Mouse (Mus musculus) midbrain, embryonic 10.5 days (tissue): ENCODE data around the gene 4932438H23Rik. TPM values are rescaled to one million over a fixed set of nuclear protein-coding genes. Genes with fewer than 3 reads are reported as not detected.

Source experiments
- DNase-seq: peaks from one replicate; pipeline ENCODE4 v3.0.0-alpha.2; 2017; ENCODE audit warnings: low spot score
- H3K27ac ChIP-seq: fragments of 300-500 bp; sonication (generic); replicated peaks from 2 replicates; pipeline ENCODE4 v1.5.1; 2016; ENCODE audit warnings: mild to moderate bottlenecking
- H3K27me3 ChIP-seq: fragments of 300-500 bp; sonication (generic); 2 replicates; pipeline ENCODE4 v1.6.1; 2016; ENCODE audit warnings: low read depth, mild to moderate bottlenecking; ENCODE audit not compliant: poor library complexity, severe bottlenecking
- H3K36me3 ChIP-seq: fragments of 300-500 bp; sonication (generic); 2 replicates; pipeline ENCODE4 v1.6.1; 2016; ENCODE audit warnings: mild to moderate bottlenecking, moderate library complexity
- H3K4me1 ChIP-seq: fragments of 300-500 bp; sonication (generic); 2 replicates; pipeline ENCODE4 v1.6.1; 2016
- H3K4me3 ChIP-seq: fragments of 300-500 bp; sonication (generic); 2 replicates; pipeline ENCODE4 v1.5.1; 2016; ENCODE audit warnings: mild to moderate bottlenecking, moderate library complexity
- H3K9me3 ChIP-seq: fragments of 300-500 bp; sonication (generic); replicated peaks from 2 replicates; pipeline ENCODE4 v1.6.1; 2016; ENCODE audit warnings: mild to moderate bottlenecking
- WGBS: fragments of 180-500 bp; shearing (Covaris S2); methylation state at CpG from one replicate; pipeline ENCODE4 v1.1.7; 2016; 5-methylcytosine and 5-hydroxymethylcytosine counted together
- polyA plus RNA-seq: library from polyadenylated mRNA; unstranded; fragments of >200 nt; fragmentation: Nextera tagmentation; extraction: Ambion mirVana; gene quantifications from 2 replicates; pipeline ENCODE4 v1.2.1, GENCODE M21; 2016

The 4932438H23Rik gene
- polyA plus RNA-seq, 1 experiment from 2014 or later: not detected

GRCm38 (mm10) chr16:91123821-91124220 lies 28.9 kb upstream of the 4932438H23Rik start:
- DNase-seq: no peak
- Histone ChIP-seq H3K4me1 (peaks cover 23% of the 10 kb centered on the region), H3K4me3 (no peak overlapping the region), H3K27me3 (peaks cover 27% of the 10 kb centered on the region), H3K36me3 (no peaks in the 10 kb centered on the region), H3K9me3 (no peaks in the 10 kb centered on the region), H3K27ac (no peak overlapping the region)
- WGBS: 94% methylated on average over 1 of the region's 1 CpGs

GRCm38 (mm10) chr16:91119879-91120278 lies 25.0 kb upstream of the 4932438H23Rik start:
- H3K36me3 ChIP-seq: no peaks in the 10 kb centered on the region
- H3K9me3 ChIP-seq: no peaks in the 10 kb centered on the region
- no peak overlapping the region for H3K4me3 ChIP-seq
- H3K27ac ChIP-seq: no peak overlapping the region
- no peak for DNase-seq
- 51% methylated on average over 6 of the region's 6 CpGs for WGBS
- H3K27me3 ChIP-seq: peaks cover 21% of the 10 kb centered on the region
- peaks cover 8% of the 10 kb centered on the region for H3K4me1 ChIP-seq

GRCm38 (mm10) chr16:91116696-91117095 lies 21.8 kb upstream of the 4932438H23Rik start:
- Histone ChIP-seq H3K27me3 (peaks cover 26% of the 10 kb centered on the region), H3K4me1 (peaks cover 6% of the 10 kb centered on the region), H3K27ac (no peak overlapping the region), H3K36me3 (no peaks in the 10 kb centered on the region), H3K4me3 (no peak overlapping the region), H3K9me3 (no peaks in the 10 kb centered on the region)
- no peak for DNase-seq
- 76% methylated on average over 7 of the region's 7 CpGs for WGBS

GRCm38 (mm10) chr16:91116006-91116405 lies 21.1 kb upstream of the 4932438H23Rik start:
- Histone ChIP-seq H3K4me3 (no peak overlapping the region), H3K27me3 (peaks cover 26% of the 10 kb centered on the region), H3K36me3 (no peaks in the 10 kb centered on the region), H3K27ac (no peak overlapping the region), H3K9me3 (no peaks in the 10 kb centered on the region), H3K4me1 (peaks cover 6% of the 10 kb centered on the region)
- 88% methylated on average over 4 of the region's 4 CpGs for WGBS
- no peak for DNase-seq

- no peaks in the 10 kb centered on the region for H3K36me3 ChIP-seq
- DNase-seq: no peak
- peaks cover 10% of the 10 kb centered on the region for H3K9me3 ChIP-seq
Observed at GRCm38 (mm10) chr16:91110999-91111535, 16.1 kb upstream of the 4932438H23Rik start.

GRCm38 (mm10) chr16:91107608-91108007 lies 12.7 kb upstream of the 4932438H23Rik start:
- H3K27me3 ChIP-seq: peaks cover 64% of the 10 kb centered on the region
- H3K4me3 ChIP-seq: no peak overlapping the region
- no peak for DNase-seq
- H3K27ac ChIP-seq: no peak overlapping the region
- peaks cover 30% of the 10 kb centered on the region for H3K4me1 ChIP-seq
- H3K36me3 ChIP-seq: no peaks in the 10 kb centered on the region
- H3K9me3 ChIP-seq: peaks cover 10% of the 10 kb centered on the region
- 69% methylated on average over 11 of the region's 11 CpGs for WGBS

More at GRCm38 (mm10) chr16:91110999-91111535, 16.1 kb upstream of the 4932438H23Rik start:
- peaks cover 38% of the 10 kb centered on the region for H3K27me3 ChIP-seq
- no peak overlapping the region for H3K27ac ChIP-seq
- WGBS: 63% methylated on average over 11 of the region's 11 CpGs
- no peak overlapping the region for H3K4me3 ChIP-seq
- H3K4me1 ChIP-seq: peaks cover 6% of the 10 kb centered on the region

- H3K9me3 ChIP-seq: peaks cover 10% of the 10 kb centered on the region
- no peak for DNase-seq
- no peak overlapping the region for H3K4me3 ChIP-seq
- H3K4me1 ChIP-seq: peaks cover 30% of the 10 kb centered on the region
- H3K36me3 ChIP-seq: no peaks in the 10 kb centered on the region
- H3K27me3 ChIP-seq: peaks cover 71% of the 10 kb centered on the region
- 23% methylated on average over 13 of the region's 13 CpGs for WGBS
- no peak overlapping the region for H3K27ac ChIP-seq
Observed at GRCm38 (mm10) chr16:91105481-91106051, 10.6 kb upstream of the 4932438H23Rik start.

GRCm38 (mm10) chr16:91104821-91105480 lies 10.0 kb upstream of the 4932438H23Rik start:
- no peak overlapping the region for H3K27ac ChIP-seq
- 24% methylated on average over 10 of the region's 10 CpGs for WGBS

GRCm38 (mm10) chr16:91103386-91103785 lies 8.5 kb upstream of the 4932438H23Rik start:
- no peak overlapping the region for H3K4me3 ChIP-seq
- no peak overlapping the region for H3K27ac ChIP-seq
- H3K9me3 ChIP-seq: peaks cover 7% of the 10 kb centered on the region; the same call in 1 of the 2 replicates
- H3K27me3 ChIP-seq: peaks cover 91% of the 10 kb centered on the region
- H3K36me3 ChIP-seq: no peaks in the 10 kb centered on the region
- DNase-seq: no peak
- H3K4me1 ChIP-seq: peaks cover 45% of the 10 kb centered on the region
- WGBS: 77% methylated on average over 14 of the region's 14 CpGs

More at GRCm38 (mm10) chr16:91104821-91105480, 10.0 kb upstream of the 4932438H23Rik start:
- Histone ChIP-seq H3K4me3 (no peak overlapping the region), H3K9me3 (peaks cover 10% of the 10 kb centered on the region), H3K4me1 (peaks cover 31% of the 10 kb centered on the region), H3K27me3 (peaks cover 77% of the 10 kb centered on the region), H3K36me3 (no peaks in the 10 kb centered on the region)
- no peak for DNase-seq

- no peak for DNase-seq
- WGBS: 65% methylated on average over 2 of the region's 2 CpGs
- Histone ChIP-seq H3K27me3 (peaks cover 91% of the 10 kb centered on the region), H3K36me3 (no peaks in the 10 kb centered on the region), H3K4me3 (no peak overlapping the region), H3K4me1 (peaks cover 34% of the 10 kb centered on the region), H3K27ac (no peak overlapping the region), H3K9me3 (no peaks in the 10 kb centered on the region)
Observed at GRCm38 (mm10) chr16:91100484-91100883, 5.6 kb upstream of the 4932438H23Rik start.

GRCm38 (mm10) chr16:91099444-91100065 lies 4.6 kb upstream of the 4932438H23Rik start:
- Histone ChIP-seq H3K4me1 (peaks cover 24% of the 10 kb centered on the region), H3K27ac (peak overlapping the region; percentile 78), H3K36me3 (no peaks in the 10 kb centered on the region), H3K9me3 (no peaks in the 10 kb centered on the region), H3K27me3 (peaks cover 82% of the 10 kb centered on the region), H3K4me3 (peak overlapping the region; percentile 34; the same call in 1 of the 2 replicates)
- DNase-seq: peak; percentile 33
- 51% methylated on average over 16 of the region's 16 CpGs for WGBS

GRCm38 (mm10) chr16:91097858-91098257 lies 2.9 kb upstream of the 4932438H23Rik start:
- H3K27ac ChIP-seq: no peak overlapping the region
- peaks cover 66% of the 10 kb centered on the region for H3K27me3 ChIP-seq
- H3K4me3 ChIP-seq: no peak overlapping the region
- no peaks in the 10 kb centered on the region for H3K36me3 ChIP-seq
- H3K9me3 ChIP-seq: no peaks in the 10 kb centered on the region
- 94% methylated on average over 11 of the region's 11 CpGs for WGBS
- peaks cover 16% of the 10 kb centered on the region for H3K4me1 ChIP-seq
- DNase-seq: no peak
